Mouse (Mus musculus) urinary bladder, adult 18-20 months (tissue): ENCODE measurements around the gene Prrt4.
"Not testable (repeated sequence)": the region's sequence is repeated elsewhere in the genome, so short reads cannot be mapped to it uniquely, and the experiment has no call there.

Experiments
- DNase-seq, 2 experiments: peaks; one replicate each; pipeline ENCODE4 v3.0.0; 2022; ENCODE audit warnings: low spot score in 2 of 2, mixed read lengths in 2 of 2

Gene Prrt4

DNA sequence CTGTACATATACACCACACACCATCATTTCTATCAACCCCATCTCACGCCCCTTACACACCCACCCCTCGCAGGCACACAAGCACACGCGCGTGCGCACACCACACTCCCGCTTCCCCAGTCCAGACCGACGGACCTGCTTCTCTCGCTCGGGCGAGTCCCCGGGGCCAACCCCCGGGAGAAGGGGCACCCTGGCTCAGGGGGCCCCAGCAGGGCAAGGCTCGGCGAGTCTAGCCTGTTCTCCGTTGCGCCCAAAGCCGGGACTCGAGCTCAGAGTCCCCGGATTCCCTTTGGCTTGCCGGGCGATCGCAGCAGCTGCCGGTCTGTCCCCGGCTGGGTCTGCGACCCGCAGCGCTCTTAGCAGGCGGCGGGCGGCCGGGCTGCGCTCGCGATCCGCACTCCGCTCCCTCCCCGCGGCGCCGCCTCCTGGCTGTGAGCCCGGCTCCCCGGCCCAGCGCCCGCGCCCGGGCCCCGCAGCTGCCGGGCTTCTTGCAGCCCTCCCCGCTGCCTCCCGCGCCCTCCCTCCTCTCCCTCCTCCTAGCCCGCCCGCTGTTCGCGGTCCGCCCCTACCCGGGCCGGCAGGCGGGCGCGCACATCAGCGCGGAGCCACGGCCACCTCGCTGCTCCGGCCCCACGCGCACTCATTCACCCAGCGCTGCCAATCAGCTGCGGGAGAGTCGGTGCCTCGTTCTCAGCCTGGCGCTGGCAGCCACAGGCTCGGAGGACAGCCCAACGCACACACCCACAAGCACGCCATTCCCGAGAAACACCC lies at the start of gene Prrt4:
Prrt4 (minus strand) TSS at position 697 of the 771 bp plus-strand sequence.
- peak; percentile 29 to 35 for DNase-seq

DNA sequence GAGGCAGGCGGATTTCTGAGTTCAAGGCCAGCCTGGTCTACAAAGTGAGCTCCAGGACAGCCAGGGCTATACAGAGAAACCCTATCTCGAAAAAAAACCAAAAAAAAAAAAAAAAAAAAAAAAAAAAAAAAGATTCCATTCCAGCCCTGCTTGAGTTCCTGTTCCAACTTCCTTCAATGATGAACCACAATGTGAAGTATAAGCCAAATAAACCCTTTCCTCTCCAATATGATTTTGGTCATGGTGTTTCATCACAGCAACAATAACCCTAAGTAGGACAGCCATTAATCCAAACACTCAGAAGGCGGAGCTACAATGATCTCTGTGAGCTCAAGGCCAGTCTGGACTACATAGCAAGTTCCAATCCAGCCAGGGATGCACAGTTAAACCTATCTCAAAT lies 38.3 kb upstream of the Prrt4 start:
- DNase-seq: not testable (repeated sequence)

DNA sequence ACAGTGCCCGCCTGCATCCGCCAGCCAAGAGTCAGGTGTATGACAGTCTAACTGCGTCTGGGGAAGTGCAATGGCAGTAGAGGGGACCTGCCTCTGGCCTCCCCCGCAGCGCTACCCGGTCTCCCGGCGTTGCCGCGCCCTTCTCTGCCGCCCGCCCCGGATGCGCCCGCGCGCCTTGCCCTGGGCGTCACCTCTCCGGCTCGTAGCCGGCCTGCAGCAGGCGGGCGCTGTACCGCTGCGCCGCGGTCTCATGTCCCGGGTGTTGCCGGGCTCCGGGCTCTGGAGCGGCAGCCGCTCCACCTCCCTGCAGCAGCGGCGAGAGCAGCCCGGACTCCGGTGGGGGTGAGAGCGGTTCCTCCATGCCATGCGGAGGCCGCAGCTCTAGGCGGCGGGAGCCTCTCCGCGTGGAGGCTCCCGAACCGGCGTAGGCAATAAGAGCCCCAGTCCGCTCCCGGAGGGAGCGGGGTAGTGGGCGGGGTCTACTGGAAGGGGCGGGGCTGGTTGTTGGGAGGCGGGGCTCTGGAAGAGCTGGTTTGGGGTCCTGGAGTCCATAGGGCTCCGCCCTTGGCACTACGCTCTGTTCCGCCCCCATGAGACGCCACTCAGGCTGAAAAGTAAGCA lies 36.6 kb upstream of the Prrt4 start, which contains the start of gene Impdh1:
Impdh1 (minus strand) TSS at position 484 of the 621 bp plus-strand sequence.
- peak; percentile 63 to 76 for DNase-seq

DNA sequence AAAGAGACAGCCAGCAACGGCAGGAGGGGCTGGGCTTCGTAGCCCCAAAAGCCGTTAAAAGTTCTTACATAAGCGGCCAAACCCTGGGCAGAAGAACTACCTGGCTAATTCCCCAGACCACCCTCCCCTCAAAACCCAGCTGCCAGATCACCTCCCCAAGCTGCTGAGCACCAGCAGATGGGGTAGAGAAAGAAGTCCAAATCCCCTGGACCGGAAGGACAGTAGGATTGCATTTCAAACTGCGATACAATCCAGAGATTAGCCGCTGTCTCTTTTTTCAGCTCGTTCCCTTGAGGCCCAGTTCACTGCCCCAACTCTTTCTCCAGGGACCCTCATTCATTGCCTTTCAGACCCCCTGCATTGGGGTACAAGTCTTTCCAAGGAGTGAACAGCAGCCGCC lies 35.8 kb upstream of the Prrt4 start:
- DNase-seq: no peak

DNA sequence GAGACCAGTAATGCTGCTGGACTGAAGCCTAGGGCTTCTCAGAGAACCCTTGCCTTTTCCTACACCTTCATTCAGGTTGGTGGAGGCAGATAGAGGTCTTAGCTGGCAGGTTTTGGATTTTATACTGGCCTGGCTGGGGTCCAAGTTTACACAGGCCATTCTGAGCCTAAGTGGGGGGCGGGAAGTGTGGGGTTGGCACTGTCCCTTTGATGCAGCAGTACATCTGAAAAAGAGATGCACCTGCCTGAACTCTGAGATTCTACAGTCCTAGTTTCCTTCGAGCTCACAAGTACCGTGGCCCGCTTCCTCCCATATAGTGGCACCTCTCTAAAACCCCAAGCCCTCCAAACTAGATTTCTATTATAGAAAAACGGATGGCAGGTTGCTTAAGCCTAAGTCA lies 35.4 kb upstream of the Prrt4 start:
- DNase-seq: no peak

DNA sequence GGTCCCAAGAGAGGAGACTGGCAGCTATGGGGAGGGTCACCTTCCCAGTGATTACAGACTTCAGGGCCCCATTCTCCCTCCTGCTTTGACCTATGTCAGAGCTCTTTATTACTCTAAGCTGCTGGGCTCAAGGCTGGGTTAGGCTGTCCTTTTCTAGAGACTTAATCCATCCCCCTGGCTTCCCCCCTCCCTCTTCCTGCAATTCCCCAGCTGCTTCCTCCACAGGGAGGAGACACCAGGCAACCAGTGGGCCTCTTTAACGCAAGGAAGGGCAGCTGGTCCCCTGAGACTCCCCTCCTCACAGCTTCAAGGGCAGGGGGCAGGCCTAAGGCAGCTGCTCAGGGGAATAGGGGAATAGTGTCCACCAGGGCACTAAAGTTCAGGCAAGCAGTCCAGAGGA lies 34.9 kb upstream of the Prrt4 start:
- DNase-seq: no peak

DNA sequence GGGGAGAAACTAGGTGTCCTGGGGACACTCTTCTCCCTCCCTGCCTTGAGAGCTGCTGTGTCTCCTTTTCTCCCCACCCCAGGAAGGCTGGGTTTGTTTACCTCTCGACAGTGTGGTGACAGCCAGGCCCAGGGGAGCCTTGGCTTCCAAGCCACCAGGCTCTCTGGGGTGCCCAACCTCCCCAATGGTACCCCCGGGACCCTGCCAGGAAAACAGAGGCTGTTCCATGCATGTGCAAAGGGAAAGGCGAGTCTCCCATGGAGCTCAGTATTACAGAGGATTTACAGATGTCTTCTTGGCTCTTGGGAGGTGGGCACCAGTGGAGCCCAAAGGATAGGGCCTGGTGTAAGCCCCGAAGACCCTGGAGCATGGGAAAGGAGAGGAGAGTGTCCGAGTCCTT lies 34.1 kb upstream of the Prrt4 start:
- DNase-seq: no peak

DNA sequence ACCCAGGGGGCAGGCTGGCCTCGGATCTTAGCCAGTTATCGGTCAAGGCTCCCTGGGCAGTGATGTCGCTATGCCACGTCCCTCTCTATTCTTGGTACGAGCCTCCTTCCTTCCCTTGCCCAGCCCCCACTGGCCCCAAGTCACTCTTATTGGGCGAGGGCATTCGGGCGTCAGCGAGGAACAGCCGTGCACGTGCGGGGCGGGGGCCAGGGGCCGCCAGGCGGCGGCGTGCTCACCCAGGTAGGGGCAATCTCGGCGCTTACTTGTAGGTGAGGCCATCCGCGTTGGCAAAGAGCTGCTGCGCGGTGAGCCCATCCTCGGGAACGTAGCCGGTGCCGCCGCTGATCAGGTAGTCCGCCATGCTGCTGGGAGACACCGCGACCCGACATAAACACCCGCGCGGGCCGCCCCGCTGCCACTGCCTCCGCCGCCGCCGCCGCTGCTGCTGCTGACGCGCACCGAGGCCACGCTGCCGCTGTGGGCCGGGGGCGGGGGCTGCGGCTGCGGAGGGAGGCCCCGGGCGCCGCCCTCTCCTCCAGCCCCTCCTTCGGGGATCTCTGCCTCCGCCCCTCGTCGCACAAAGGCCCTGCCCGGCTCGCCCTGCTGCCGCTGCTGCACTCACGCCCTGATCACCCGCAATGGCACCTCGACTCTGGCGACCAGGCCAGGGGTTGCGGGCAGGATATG lies 32.6 kb upstream of the Prrt4 start:
- DNase-seq: peak; percentile 68 to 76

DNA sequence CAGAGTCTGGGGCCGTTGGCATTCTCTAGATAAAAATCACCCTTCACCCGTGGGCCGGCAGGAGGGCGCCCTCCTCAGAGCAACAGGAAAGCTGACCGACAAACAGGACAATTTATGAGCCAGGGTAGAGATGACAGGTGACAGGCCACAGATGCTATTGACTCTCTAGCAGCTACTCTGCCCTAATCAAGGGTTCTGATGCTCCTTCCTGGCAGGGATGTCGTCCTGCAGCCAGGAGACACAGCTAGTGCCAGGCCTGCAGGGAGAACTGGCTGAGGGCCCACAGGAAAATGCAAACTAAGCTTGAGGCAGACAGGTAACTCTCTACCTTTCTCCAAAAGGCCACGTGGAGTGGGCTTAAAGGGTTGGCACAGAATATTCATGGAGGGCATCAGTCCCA lies 31.8 kb upstream of the Prrt4 start:
- DNase-seq: no peak

DNA sequence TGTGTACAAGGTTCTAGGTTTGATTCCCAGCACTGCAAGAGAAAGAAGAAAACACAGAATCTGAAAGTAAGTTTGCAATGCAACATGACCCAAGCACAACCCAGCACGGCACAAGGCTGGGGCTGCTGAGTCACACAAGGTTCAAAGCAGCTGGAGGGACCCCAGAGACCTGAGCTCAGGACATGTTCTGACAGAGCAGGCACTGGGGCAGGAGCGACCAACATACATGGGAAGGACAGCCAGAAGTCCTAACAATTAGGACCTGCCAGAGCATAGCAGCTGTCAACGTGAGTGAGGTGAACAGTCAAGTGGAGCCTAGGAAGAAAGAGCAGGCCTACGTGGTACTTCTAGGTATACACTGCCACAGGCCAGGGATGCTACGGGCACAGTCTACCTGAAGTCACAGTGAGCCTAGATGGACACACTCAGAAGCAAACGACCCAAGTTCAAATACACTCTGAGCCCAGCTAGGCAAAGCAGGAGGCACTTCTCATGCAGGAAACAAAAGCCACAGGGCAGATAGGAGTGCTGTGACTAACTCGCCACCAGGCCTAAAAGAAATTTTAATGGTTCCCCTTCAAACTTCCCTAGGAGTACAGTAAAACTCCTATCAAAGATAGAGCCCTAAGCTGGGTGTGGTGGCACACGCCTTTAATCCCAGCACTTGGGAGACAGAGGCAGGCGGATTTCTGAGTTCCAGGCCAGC lies 31.0 kb upstream of the Prrt4 start:
- DNase-seq: no peak

DNA sequence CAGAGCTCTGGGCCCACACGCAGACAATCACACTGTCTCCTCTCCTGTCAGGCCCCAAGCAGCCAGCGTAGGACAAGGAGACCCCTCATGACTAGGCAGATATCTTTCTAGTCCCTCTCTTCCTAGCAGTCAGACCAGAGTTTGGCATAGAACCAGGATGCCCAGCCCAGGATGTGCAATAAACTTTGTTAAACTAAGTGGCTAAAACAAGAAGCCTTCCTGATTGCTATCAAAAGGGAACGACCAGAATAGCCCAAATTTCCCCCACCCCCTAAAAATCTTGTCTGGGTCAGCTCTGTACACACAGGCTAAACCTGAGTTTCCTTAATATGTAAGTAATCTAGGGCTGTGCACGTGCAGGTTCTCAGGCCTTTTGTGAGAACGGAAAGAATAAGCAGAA lies 28.8 kb upstream of the Prrt4 start:
- DNase-seq: no peak

DNA sequence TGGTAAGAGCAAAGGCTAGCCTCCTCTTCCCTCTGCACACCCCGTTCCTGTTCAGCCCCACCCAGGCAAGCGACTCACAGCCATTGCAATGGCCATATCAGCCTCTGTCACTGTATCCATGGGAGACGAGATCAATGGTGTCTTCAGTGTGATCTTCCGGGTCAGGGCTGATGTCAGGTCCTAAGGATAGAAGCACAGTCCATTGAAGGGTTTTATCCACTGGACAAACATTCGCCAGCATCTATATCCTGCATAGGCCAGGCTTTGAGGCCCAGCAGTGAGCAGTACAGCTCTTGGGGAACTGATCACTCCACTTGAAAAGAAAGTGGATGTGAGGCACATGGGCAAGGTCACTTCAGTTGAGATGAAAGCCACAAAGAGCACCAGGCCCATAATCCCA lies 27.6 kb upstream of the Prrt4 start:
- no peak for DNase-seq

DNA sequence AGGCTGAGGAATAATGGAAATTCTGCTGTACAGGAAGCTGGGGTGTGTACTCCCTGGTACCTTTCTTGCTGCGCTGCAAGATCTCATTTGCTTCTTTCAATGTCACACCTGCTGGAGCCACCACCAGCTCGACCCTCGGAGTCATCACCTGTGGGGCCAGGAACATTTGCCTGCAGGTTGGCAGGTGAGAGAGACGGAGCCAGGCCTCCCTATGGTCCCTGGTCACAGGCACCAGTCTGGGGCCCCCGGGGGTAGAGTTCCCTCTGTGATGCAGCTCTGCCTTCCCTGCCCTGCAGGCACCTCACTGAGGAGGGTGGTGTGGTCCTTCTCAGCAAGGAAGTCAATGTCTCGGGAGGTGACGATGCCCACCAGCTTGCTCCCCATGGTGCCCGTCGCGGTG lies 26.6 kb upstream of the Prrt4 start:
- DNase-seq: no peak

DNA sequence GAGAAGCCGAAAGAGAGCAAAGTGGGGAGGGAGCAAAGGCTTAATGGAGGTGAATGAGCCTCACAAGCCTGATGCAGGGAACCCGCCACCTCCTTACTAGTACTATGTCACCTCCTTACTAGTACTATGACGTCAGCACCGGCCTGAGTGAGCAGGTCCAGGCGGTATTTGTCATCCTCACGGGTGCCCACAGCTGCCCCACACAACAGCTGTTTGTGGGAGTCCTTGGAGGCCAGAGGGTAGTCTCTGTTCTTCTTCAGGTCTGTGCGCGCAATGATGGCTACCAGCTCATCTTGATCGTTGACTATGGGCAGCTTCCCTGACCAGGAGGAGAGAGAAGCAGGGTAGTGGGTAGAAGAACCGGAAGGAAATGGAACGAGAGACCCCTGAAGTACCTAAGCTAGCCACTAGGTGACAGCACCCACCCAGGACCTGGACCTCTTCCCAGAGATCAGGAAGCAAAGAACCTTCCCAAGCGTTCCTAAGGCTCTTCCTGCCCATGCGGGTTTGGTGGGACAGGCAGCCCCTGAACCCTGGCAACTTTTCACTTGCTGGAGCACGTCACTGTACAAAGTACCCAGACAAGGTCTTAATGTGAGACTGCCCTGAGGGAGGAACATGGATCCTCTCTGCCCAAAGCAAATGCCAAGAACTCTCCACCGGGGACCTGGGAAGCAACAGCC lies 25.7 kb upstream of the Prrt4 start:
- DNase-seq: no peak

DNA sequence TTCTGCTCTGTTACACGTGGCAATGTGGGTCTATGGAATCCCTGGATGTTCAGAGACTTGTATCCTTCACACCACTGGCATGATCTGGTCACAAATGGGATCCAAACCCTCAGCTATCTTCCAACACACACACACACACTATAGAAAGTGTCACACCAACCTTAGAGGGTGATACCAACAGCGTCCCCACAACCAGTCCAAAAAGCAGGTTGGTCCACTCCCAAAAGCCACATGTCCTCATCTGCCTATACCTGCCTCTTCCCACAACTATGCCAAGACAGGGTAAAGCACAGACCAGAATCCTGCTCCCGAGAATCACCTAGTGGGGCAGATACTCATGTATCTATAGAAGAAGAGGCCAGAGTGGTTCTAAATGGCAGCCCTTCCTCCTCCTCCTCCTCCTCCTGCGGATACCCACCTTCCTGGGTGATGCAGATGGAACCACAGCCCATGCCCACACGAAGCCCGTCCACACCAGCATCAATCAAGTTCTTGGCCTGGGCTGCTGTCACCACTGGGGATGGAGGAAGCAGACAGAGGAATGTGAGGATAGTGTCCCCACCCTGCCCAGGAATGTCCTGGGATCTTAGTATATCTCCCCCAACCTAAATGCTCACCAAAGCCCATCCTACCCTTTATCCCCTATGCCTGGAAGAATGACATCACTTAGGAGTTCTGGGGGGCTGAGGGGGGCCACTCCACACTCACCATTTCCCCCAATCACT lies 24.6 kb upstream of the Prrt4 start:
- no peak for DNase-seq

DNA sequence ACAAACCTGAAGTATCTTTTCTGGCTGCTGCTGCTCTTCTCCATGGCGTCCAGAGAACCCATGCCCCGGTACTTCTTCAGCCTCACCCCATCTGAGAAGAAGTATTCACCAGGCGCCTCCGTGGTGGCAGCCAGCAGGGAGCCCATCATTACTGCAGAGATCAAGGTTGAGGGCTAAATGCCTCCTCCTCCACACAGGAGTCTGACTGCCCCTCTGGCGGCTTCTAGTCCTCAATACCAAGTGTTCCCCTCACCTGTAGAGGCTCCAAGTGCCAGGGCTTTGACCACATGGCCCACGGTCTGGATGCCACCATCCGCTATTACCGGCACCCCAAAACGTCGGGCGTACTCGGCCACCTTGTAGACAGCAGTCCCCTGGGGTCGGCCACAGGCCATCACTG lies 23.7 kb upstream of the Prrt4 start:
- no peak for DNase-seq

DNA sequence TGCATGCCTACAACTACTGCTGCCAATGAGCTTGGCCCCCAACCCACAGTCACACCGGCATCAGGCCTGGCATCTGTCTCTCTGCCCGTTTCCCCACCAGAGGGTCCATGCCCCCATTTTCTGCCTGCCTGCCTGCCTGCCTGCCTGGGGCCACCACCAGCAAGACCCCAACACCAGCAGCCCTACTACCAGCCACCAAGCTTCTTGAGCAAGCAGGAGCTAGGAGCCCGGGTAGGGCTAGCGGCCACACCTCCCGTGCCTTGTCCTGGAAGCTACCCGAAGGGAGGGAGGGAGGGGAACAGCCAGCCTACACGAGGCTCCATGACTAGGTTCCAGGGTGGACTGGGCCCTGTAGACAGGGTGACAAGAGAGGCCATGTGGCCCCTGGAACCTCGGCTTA lies 22.6 kb upstream of the Prrt4 start:
- no peak for DNase-seq

DNA sequence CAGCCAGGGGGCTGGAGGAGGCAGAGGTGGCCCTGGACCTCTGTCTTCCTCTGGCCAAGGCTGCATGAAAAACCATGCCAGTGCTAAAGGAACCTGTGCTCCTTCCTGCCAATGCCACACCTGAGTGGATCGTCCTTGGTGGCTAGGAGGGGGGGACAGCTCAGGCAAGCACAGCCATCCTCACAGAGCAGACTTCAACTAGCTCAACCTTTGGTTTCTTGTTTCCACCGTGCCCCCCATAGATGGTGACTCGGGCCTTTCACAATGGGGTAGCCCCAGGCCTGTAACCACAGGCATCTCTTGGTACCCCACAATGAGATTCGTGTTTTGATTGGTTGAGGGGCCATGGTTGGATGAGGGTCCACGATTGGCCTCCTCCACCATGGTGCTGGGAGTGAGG lies 22.0 kb upstream of the Prrt4 start:
- no peak for DNase-seq

DNA sequence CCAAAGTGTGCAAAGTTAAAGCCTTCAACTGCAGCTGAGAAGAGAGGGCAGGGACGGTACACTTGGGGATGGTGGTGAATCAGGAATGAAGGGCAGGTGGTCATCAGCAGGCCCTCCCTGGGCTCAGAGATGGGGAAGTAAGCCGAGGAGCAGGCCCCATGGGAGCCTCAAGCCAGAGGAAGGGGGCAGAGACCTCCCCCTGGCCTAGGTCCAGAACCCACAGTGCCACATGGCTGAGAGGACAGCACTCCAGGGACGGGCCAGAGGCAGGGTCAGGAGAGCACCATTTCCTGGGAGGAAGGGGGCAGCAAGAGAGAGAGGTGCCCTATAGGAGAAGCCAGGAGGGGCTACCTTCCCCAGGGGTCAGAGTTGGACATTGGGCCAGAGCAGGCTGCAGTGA lies 21.1 kb upstream of the Prrt4 start:
- no peak for DNase-seq

DNA sequence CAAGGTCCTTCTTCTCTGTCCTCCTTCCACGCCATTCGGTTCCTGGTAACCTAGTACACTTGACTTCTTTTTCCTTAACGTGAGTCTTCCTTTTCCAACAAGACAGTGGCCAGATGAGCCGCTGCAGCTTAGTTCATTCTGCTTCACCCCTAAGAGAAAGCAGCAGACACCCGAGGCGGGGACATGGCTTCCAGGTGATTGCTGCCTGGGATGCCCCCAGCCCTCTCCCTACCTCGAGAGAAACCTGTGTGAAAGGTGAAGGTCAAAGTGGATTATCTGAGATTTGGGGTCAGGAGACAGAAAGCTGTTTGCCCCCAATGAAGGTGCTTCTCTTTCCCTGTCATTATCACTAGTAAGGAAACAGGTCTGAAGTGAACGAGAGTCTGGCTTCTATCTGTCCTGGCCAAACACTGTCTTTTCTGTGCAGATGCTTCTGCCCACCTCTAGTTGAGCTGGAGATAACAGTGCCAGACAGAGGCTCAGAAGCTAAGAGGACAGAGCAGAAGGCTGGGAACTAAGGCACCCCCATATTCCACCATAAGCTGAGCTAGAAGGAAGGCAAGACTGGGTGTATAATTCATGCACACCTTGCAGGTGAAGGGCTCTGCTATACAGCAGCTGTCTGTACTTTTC lies 20.0 kb upstream of the Prrt4 start:
- no peak for DNase-seq
